Mouse (Mus musculus) limb, embryonic 14.5 days (tissue): ENCODE data around the gene Myrf. TPM values are rescaled to one million over a fixed set of nuclear protein-coding genes. Genes with fewer than 3 reads are reported as not detected.

ENCODE experiments used
- ATAC-seq: fragments of 200-750 bp; cut with Nextera tagmentation; 2 replicates; pipeline ENCODE4 v1.8.0; 2017; ENCODE audit warnings: low read depth, moderate number of reproducible peaks, moderate TSS enrichment; ENCODE audit not compliant: low FRiP score
- DNase-seq: peaks from one replicate; pipeline ENCODE4 v3.0.0-alpha.2; 2015; ENCODE audit warnings: low spot score
- H3K27ac ChIP-seq: fragments of 300-500 bp; sonication (generic); replicated peaks from 2 replicates; pipeline ENCODE4 v1.5.1; 2014; ENCODE audit warnings: low read depth, mild to moderate bottlenecking, low read length, moderate library complexity, mixed read lengths
- H3K27me3 ChIP-seq: fragments of 300-500 bp; sonication (generic); 2 replicates; pipeline ENCODE4 v1.6.1; 2014; ENCODE audit warnings: low read length, mixed read lengths; ENCODE audit not compliant: control insufficient read depth, insufficient read depth
- H3K36me3 ChIP-seq: fragments of 300-500 bp; sonication (generic); 2 replicates; pipeline ENCODE4 v1.6.1; 2014; ENCODE audit warnings: mild to moderate bottlenecking, low read length, moderate library complexity, mixed read lengths; ENCODE audit not compliant: control insufficient read depth, insufficient read depth
- H3K4me1 ChIP-seq: fragments of 300-500 bp; sonication (generic); 2 replicates; pipeline ENCODE4 v1.6.1; 2014; ENCODE audit warnings: antibody characterized with exemption, low read length, mixed read lengths; ENCODE audit not compliant: control insufficient read depth, insufficient read depth
- H3K4me2 ChIP-seq: fragments of 300-500 bp; sonication (generic); replicated peaks from 2 replicates; pipeline ENCODE4 v1.6.1; 2014; ENCODE audit warnings: low read depth, mild to moderate bottlenecking, low read length, moderate library complexity; ENCODE audit not compliant: severe bottlenecking
- H3K4me3 ChIP-seq: fragments of 300-500 bp; sonication (generic); replicated peaks from 2 replicates; pipeline ENCODE4 v1.5.1; 2014; ENCODE audit warnings: low read length
- H3K9ac ChIP-seq: fragments of 300-500 bp; sonication (generic); 2 replicates; pipeline ENCODE4 v1.6.1; 2014; ENCODE audit warnings: mild to moderate bottlenecking, low read depth, low read length, moderate library complexity; ENCODE audit not compliant: severe bottlenecking
- H3K9me3 ChIP-seq: fragments of 300-500 bp; sonication (generic); 2 replicates; pipeline ENCODE4 v1.6.1; 2016; ENCODE audit warnings: low read length; ENCODE audit not compliant: control insufficient read depth
- POLR2A ChIP-seq: fragments of 200-500 bp; IDR thresholded peaks from 2 replicates; pipeline ENCODE4 v1.8.0; 2012; ENCODE audit warnings: inconsistent platforms, mild to moderate bottlenecking, moderate library complexity, borderline replicate concordance; ENCODE audit not compliant: insufficient read depth, insufficient read length; ENCODE audit errors: extremely low read depth
- WGBS: fragments of 180-500 bp; shearing (Covaris S2); extraction: QIAGEN DNeasy Blood & Tissue Kit; methylation state at CpG from one replicate; pipeline ENCODE4 v1.1.7; 2014; 5-methylcytosine and 5-hydroxymethylcytosine counted together
- polyA plus RNA-seq, 2 experiments: library from polyadenylated mRNA; depleted of rRNA in 1 of 2; stranded (reverse) in 1 of 2; unstranded in 1 of 2; fragments of >200 nt; fragmentation: Nextera tagmentation in 1 of 2; extraction: Ambion mirVana in 1 of 2; gene quantifications; 2 replicates each; pipeline versions ENCODE4 v1.2.1 to v1.2.3; 2012 to 2014

Gene Myrf
- polyA plus RNA-seq, 2 experiments: 1.1 to 4.4 TPM

DNA sequence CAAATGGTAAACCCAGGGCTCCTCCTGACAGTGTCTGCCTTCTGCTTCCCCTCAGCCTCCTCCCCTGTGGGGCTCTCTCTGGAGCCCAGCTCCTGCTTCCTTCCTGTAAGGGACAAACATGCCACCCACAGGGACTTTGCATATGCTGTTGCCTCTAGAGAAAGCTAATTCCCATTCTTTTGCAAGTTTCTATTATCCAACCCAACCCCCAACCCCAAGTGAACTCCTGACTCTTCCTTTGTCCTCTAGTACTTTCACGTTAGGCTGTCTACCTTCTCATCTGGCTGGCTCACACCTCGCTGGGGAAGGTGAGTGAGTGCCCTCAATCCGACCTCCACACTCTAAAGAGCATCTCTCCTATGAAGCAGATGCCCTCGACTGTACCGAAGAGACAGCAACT is 8.7 kb downstream of the Myrf start:
- DNase-seq (no peak), ATAC-seq (no peak)
- no peak overlapping the region for H3K4me2 ChIP-seq
- peaks cover 15% of the 10 kb centered on the region for H3K4me1 ChIP-seq
- H3K36me3 ChIP-seq: no peaks in the 10 kb centered on the region
- H3K9ac ChIP-seq: no peak overlapping the region
- WGBS: 17% methylated on average over 5 of the region's 5 CpGs
- H3K4me3 ChIP-seq: no peak overlapping the region
- no peak for TF ChIP-seq POLR2A
- H3K27me3 ChIP-seq: no peaks in the 10 kb centered on the region
- no peak overlapping the region for H3K27ac ChIP-seq
- H3K9me3 ChIP-seq: no peaks in the 10 kb centered on the region

DNA sequence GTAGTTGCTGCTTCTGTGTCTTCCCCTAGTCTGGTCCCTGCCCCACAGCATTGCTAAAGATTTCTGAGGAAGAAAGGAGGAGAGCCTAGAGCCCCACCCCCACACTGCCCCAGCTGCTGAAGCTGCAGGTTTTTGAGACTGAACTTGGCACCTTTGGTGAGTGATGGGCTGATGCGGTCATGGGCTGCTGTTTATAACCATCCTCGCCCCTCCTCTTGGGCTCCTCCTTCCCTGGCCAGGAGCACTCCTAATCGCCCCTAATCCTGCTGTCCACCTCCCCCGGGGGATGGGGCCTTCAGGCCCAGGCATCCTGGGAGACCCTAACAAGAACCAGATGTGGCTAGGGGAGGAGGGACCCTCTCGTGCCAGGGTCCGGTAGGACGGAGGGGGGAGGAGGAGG is 9.5 kb downstream of the Myrf start:
- H3K4me3 ChIP-seq: no peak overlapping the region
- no peaks in the 10 kb centered on the region for H3K9me3 ChIP-seq
- 2% methylated on average over 7 of the region's 7 CpGs for WGBS
- H3K36me3 ChIP-seq: no peaks in the 10 kb centered on the region
- H3K27me3 ChIP-seq: no peaks in the 10 kb centered on the region
- H3K9ac ChIP-seq: no peak overlapping the region
- TF ChIP-seq POLR2A: no peak
- H3K4me2 ChIP-seq: no peak overlapping the region
- no peak for ATAC-seq
- H3K27ac ChIP-seq: no peak overlapping the region
- DNase-seq: no peak
- H3K4me1 ChIP-seq: peaks cover 15% of the 10 kb centered on the region

DNA sequence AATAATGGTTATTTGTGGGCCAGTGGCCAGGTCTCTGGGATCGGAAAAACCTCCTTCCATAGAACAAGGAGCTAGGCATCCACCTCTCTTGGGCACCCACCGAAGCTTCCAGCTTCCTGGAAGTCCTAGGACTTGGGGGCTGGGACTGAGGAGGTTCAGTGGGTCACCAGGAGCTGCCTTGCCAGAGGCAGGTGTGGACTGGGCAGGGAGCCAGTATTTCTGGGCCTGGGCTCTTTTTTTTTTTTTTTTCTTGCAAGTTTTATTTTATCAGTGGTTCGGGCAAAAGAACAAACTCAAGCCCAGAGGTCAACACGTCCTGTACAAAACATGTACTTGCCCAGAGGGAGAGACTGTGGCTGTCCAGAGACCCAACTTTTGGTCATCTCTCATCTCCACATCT is 14.8 kb downstream of the Myrf start:
- no peak overlapping the region for H3K4me3 ChIP-seq
- no peaks in the 10 kb centered on the region for H3K9me3 ChIP-seq
- H3K27ac ChIP-seq: no peak overlapping the region
- H3K27me3 ChIP-seq: no peaks in the 10 kb centered on the region
- no peak overlapping the region for H3K4me2 ChIP-seq
- no peak overlapping the region for H3K9ac ChIP-seq
- WGBS: 60% methylated on average over 4 of the region's 4 CpGs
- ATAC-seq (no peak), DNase-seq (no peak)
- no peak for TF ChIP-seq POLR2A
- H3K36me3 ChIP-seq: no peaks in the 10 kb centered on the region
- H3K4me1 ChIP-seq: 0 out of 2 replicates have a peak, but pooled peaks cover 2% of the 10 kb centered on the region

- H3K4me3 ChIP-seq: no peak overlapping the region
- no peak overlapping the region for H3K9ac ChIP-seq
- H3K4me1 ChIP-seq: no peaks in the 10 kb centered on the region
- H3K36me3 ChIP-seq: no peaks in the 10 kb centered on the region
- no peak overlapping the region for H3K4me2 ChIP-seq
- ATAC-seq (no peak), DNase-seq (no peak)
- no peaks in the 10 kb centered on the region for H3K27me3 ChIP-seq
- no peak for TF ChIP-seq POLR2A
- H3K27ac ChIP-seq: no peak overlapping the region
- no peaks in the 10 kb centered on the region for H3K9me3 ChIP-seq
- WGBS: 48% methylated on average over 26 of the region's 26 CpGs
Observed at GRCm38 (mm10) chr19:10224637-10225453, 15.7 kb downstream of the Myrf start.

GRCm38 (mm10) chr19:10223561-10223960 is 17.0 kb downstream of the Myrf start:
- no peaks in the 10 kb centered on the region for H3K4me1 ChIP-seq
- 83% methylated on average over 4 of the region's 4 CpGs for WGBS
- H3K9ac ChIP-seq: no peak overlapping the region
- no peaks in the 10 kb centered on the region for H3K27me3 ChIP-seq
- no peak overlapping the region for H3K4me3 ChIP-seq
- TF ChIP-seq POLR2A: no peak
- no peak overlapping the region for H3K27ac ChIP-seq
- no peaks in the 10 kb centered on the region for H3K36me3 ChIP-seq
- H3K4me2 ChIP-seq: no peak overlapping the region
- DNase-seq (no peak), ATAC-seq (no peak)
- no peaks in the 10 kb centered on the region for H3K9me3 ChIP-seq
